Mouse (Mus musculus) fibroblast of lung, adult 2 months (primary cell): ENCODE data around the gene Ebf1.
"Not testable (repeated sequence)": the region's sequence is repeated elsewhere in the genome, so short reads cannot be mapped to it uniquely, and the experiment has no call there.

ENCODE experiments used
- DNase-seq: peaks from one replicate; pipeline ENCODE4 v3.0.0-alpha.2; 2011; ENCODE audit warnings: low read depth

Gene Ebf1

GRCm38 (mm10) chr11:44616788-44617712 is at the start of gene Ebf1:
TSS of gene Ebf1 (plus strand) at chr11:44617317.
- peak; percentile 94 for DNase-seq

DNA sequence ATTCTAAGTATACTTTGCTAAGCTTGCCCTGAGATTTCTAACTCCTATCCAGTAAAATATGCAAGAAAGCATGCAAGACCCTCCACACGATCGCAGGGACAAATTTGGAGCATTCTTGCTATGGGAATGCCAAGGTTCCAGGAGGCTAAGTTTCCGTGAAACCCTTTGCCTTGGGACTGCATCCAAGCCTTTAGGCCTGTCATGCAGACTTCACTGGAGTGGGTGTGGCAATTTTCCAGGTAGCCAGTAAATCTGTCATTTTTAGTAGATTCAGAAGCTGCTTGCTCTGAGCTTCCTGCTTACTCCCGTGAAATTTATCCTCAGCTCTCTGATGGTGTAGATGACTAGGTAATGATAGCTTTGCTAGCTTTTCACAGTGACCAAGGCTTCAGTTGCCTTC is 46.8 kb upstream of the Ebf1 start:
- DNase-seq, result not testable (repeated sequence)

DNA sequence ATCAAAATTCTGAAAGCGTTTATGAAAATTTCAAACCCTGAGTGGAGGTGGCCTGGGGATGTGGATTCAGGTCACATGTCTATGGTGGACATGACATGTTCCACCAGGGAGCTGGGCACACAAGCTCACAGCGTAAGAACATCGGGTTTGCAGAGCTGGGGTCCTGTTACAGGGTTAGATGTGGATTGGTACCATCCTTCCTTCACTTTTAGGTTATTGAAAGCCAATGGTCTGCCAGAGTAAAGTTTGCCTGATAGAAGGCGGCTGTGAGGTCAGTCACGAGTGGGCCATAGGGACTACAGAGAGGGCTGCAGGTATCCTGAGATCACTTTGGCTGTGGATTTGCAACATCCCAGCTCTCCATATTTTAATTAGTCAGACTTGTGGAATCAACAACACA is 44.3 kb upstream of the Ebf1 start:
- no peak for DNase-seq

GRCm38 (mm10) chr11:44573396-44573795 is 43.7 kb upstream of the Ebf1 start:
- DNase-seq, result no peak

- no peak for DNase-seq
Observed at GRCm38 (mm10) chr11:44574391-44574790, 42.7 kb upstream of the Ebf1 start.

- no peak for DNase-seq
Observed at GRCm38 (mm10) chr11:44574820-44575219, 42.3 kb upstream of the Ebf1 start.

DNA sequence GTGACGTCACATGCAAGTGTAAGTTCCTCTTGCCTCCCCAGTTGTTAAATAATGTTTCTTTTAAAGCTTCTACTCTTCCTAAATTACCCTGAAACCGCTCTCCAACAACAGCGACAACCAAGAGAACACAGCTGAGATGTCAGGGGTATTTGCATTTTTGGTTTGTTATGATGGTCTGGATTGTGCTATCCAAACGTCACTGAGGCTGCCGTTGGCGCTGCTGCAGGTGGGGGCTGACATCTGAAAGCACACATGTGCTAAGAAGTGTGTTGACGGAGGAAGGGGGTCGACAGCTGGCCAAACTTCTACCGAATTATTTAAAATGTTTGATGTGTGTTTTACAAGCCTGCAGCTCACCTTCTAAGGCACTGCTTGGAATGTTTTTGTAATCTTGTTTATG is 39.2 kb upstream of the Ebf1 start:
- DNase-seq, result no peak

DNA sequence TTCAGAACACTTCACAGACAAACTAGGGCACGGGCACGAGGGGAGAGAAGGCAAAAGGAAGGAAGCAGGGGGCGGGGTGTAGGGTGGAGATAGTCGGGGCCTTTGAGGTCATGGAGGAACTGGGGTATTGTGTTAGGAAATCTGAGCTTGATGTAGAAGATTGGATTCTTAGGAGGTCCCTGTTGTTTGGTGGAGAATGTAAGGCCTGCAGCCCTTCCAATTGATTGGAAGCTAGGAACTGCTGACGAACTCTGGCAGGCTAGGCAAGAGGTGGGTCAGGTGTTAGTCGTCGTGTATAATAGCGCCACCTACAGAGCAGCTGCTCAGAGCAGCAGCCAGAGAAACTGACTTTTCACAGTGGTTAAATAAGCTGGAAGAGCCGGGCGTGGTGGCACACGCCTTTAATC is 35.8 kb upstream of the Ebf1 start:
- no peak for DNase-seq

DNA sequence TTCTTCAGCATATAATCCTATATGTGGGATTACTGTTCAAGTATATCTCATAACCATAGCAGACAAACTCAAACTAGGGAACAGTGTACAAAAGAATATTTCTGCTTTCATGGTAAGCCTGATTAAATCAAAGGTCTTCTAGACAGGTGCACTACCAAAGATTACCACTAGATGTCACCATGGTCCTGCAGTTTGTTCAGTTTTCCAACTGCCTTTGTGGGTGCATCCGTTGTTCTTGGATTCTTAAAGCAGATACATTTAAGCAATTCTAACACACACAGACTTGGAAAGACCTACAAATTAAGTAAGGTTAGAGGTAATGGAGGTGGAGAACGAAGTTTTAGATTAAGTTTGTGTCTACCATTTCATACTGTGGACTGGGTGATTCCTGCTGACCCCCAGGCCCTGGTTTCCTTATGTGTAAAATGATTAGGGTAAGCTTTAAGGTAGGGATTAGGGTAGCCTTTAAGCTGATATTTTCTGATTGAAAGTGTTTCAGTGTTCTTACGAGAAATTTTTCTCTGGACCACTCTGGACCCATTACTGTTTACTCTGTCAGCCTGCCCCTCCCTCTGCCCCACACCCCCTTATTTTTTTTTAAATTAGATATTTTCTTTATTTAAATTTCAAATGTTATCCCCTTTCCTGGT is 30.9 kb upstream of the Ebf1 start:
- peak; percentile 55 for DNase-seq

DNA sequence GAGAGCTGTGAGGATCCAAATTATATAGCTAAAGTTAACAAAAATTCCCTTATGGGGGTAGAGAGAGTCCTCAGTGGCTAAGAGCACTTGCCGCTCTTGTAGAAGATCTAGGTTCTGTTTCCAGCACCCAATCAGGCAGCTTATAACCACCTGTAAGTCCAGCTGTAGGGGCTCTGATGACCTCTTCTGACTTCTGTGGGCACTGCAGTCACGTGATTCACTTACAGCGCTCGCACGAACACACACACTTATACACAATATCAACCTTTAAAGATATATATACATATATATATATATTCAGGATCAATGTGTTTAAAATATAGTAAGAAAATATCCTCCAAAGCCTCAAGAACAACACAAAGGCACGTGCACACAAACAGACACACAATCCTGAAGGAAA is 24.1 kb upstream of the Ebf1 start:
- no peak for DNase-seq

GRCm38 (mm10) chr11:44594768-44595167 is 22.3 kb upstream of the Ebf1 start:
- DNase-seq, result no peak

DNA sequence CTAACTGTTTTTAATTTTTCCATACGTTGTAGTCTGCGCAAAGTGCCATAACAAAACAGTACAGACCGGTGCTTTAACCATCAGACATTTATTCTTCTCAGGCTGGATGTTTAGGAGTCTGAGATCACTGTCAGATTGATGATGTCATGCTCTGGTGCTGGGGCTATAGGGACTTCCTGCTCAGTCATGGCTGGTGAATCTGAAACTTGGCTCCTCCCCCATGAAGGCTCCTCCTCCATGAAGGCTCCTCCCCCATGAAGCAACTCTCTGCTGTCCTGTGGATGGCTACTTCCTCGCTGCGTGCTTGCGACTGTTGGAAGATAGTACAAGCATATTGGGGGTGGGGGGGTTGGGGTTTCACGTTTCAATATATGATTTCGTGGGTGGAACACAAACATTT is 10.2 kb upstream of the Ebf1 start:
- no peak for DNase-seq

DNA sequence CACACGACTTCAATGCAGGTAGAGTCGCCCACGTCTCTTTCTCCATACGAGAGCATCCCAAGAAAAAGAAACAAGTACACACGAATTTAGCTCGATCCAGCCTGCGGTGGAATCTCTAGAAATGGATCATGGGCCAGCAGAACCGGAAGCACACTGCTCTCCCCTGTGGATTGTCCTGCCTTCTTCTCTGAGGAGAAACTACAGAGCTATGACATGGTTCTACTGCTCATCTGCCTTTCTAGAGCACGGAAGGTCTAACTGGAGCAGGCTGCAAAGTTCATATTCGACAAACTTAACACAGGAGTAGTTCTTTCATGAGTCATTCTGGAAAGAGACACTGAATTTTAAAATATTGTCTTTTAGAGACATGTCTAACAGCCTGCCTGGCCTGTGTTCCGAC is 8.5 kb upstream of the Ebf1 start:
- no peak for DNase-seq

GRCm38 (mm10) chr11:44610971-44611781 is 5.9 kb upstream of the Ebf1 start:
- DNase-seq, result peak; percentile 65

DNA sequence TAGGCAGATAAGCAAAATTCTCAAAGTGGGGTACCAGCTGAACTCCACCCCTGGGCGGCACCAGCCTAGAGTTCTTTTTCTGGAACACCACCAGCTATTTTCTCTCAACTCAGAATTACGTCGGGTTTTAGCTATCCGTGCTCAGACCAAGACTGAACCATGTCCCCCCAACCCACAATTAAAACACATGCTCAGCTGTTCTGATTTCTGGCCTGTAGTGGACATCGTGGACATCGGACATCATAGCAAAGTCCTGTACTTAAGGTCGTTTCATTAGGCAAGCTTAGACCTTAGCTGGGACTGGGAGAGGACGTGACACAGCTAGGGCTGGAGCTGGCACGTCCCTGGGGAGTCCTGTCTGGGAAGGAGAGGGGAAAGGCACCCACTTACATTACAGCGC is 5.0 kb upstream of the Ebf1 start:
- DNase-seq, result no peak

- no peak for DNase-seq
Observed at GRCm38 (mm10) chr11:44612681-44613410, 4.3 kb upstream of the Ebf1 start.

- no peak for DNase-seq
Observed at GRCm38 (mm10) chr11:44613411-44614180, 3.5 kb upstream of the Ebf1 start.

- no peak for DNase-seq
Observed at GRCm38 (mm10) chr11:44616078-44616787, 884 bp upstream of the Ebf1 start.

DNA sequence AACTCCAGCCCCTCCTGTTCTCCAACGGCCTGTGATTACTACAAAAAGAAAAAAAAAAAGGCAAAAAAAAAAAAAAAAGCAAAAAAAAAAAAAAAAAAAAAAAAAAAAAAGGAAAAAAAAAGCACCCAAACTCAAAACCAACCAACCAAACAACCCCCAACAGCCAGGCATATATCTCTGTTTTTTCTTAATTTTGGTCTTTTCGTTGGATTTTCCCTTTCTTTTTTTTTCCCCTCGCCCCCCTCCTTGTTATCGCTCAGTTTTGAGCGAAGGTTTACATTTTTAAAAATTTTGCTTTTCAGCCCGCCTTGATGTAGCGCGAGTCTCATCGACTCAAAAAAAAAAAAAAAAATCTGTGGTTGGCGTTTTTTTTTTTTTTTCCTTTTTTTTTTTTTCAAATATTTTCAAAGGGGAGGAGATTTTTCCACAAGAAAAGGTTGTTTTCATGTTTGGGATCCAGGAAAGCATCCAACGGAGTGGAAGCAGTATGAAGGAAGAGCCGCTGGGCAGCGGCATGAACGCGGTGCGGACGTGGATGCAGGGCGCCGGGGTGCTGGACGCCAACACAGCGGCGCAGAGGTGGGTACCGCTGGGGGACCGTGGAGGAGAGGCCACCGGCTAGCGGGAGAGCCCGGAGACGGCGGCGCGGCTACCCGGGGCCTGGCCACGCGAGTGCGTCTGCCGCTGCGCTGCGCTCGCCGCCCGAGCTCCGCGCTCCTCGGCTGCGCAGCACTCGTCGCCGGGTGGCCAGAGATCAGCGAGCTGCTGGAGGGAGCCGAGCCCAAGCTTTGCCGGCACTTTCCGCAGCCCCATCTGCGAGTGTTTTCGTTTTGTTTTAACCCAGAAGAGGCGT is 843 bp downstream of the Ebf1 start:
- no peak for DNase-seq
